Mouse (Mus musculus): ENCODE data around the gene Padi1.

Gene Padi1

GRCm38 (mm10) chr4:140845666-140846065 is at the start of gene Padi1:
TSS of gene Padi1 (minus strand) at chr4:140845778.
- no peak for DNase-seq (ENCODE audit: low spot score in 2 of 2)

- no peak for DNase-seq (ENCODE audit: low spot score in 2 of 2)
These were observed 46.6 kb upstream of the Padi1 start for GRCm38 (mm10) chr4:140892163-140892530.

GRCm38 (mm10) chr4:140891525-140892162 is 46.1 kb upstream of the Padi1 start:
- DNase-seq (ENCODE audit: low spot score in 2 of 2), result no peak

- peak; percentile 32 to 45 for DNase-seq (ENCODE audit: low spot score in 2 of 2)
These were observed 38.3 kb upstream of the Padi1 start for GRCm38 (mm10) chr4:140883852-140884251.

GRCm38 (mm10) chr4:140882981-140883380 is 37.4 kb upstream of the Padi1 start:
- no peak for DNase-seq (ENCODE audit: low spot score in 2 of 2)

GRCm38 (mm10) chr4:140882365-140882764 is 36.8 kb upstream of the Padi1 start:
- DNase-seq (ENCODE audit: low spot score in 2 of 2), result no peak

GRCm38 (mm10) chr4:140881771-140882170 is 36.2 kb upstream of the Padi1 start:
- no peak for DNase-seq (ENCODE audit: low spot score in 2 of 2)

- no peak for DNase-seq (ENCODE audit: low spot score in 2 of 2)
These were observed 35.6 kb upstream of the Padi1 start for GRCm38 (mm10) chr4:140881026-140881670.

GRCm38 (mm10) chr4:140880207-140880606 is 34.6 kb upstream of the Padi1 start:
- no peak for DNase-seq (ENCODE audit: low spot score in 2 of 2)

- DNase-seq (ENCODE audit: low spot score in 2 of 2), result peak; percentile 83 to 84
These were observed 34.2 kb upstream of the Padi1 start for GRCm38 (mm10) chr4:140879739-140880138.

- DNase-seq (ENCODE audit: low spot score in 2 of 2), result no peak
These were observed 33.5 kb upstream of the Padi1 start for GRCm38 (mm10) chr4:140879116-140879515.

- no peak for DNase-seq (ENCODE audit: low spot score in 2 of 2)
These were observed 33.1 kb upstream of the Padi1 start for GRCm38 (mm10) chr4:140878655-140879054.

GRCm38 (mm10) chr4:140877441-140877840 is 31.9 kb upstream of the Padi1 start:
- DNase-seq (ENCODE audit: low spot score in 2 of 2), result no peak

- no peak for DNase-seq (ENCODE audit: low spot score in 2 of 2)
These were observed 31.1 kb upstream of the Padi1 start for GRCm38 (mm10) chr4:140876681-140877080.

- DNase-seq (ENCODE audit: low spot score in 2 of 2), result no peak
These were observed 30.6 kb upstream of the Padi1 start for GRCm38 (mm10) chr4:140876161-140876560.

- no peak for DNase-seq (ENCODE audit: low spot score in 2 of 2)
These were observed 27.4 kb upstream of the Padi1 start for GRCm38 (mm10) chr4:140873011-140873410.

- DNase-seq (ENCODE audit: low spot score in 2 of 2), result no peak
These were observed 27.1 kb upstream of the Padi1 start for GRCm38 (mm10) chr4:140872686-140872992.

- peak in 1 of 2 experiments; percentile 19 for DNase-seq (ENCODE audit: low spot score in 2 of 2)
These were observed 26.5 kb upstream of the Padi1 start for GRCm38 (mm10) chr4:140871851-140872685.

- DNase-seq (ENCODE audit: low spot score in 2 of 2), result peak in 1 of 2 experiments; percentile 7
These were observed 25.8 kb upstream of the Padi1 start for GRCm38 (mm10) chr4:140871376-140871775.

- DNase-seq (ENCODE audit: low spot score in 2 of 2), result no peak
These were observed 25.3 kb upstream of the Padi1 start for GRCm38 (mm10) chr4:140870876-140871275.

- no peak for DNase-seq (ENCODE audit: low spot score in 2 of 2)
These were observed 24.4 kb upstream of the Padi1 start for GRCm38 (mm10) chr4:140869945-140870344.

- no peak for DNase-seq (ENCODE audit: low spot score in 2 of 2)
These were observed 23.1 kb upstream of the Padi1 start for GRCm38 (mm10) chr4:140868484-140869190.

Data from right cerebral cortex, postnatal 10 days (tissue).